Mouse (Mus musculus): ENCODE measurements at regions not wholly inside any gene's neighbourhood (a gene's known extent, or its start where the extent isn't known, plus 50 kb on each side); places are given as distances from the start of the nearest gene placed in this dataset.

DNA sequence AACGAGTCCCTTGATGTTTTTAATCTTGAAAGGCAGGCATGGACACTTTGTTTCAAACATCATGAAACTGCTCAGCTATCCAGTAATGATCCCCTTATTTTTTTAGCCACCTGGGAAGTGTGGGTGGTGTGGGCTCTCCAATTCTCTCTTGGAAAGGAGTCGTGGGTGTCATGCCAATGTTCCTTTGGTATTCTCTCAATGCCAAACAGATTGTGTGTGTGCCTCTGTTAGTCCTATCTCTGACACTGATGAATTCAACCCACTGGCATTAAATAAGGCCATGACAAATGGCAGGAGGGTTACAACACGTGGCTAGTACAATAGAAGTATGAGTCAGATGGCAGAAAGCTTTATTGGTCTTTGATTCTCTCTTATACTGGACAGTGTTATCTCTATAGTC, 74.0 kb upstream of the Naf1 start:
- H3K4me2 ChIP-seq = no peak overlapping the region
- no peak overlapping the region for H3K4me3 ChIP-seq (replicated peaks)
- no peaks in the 10 kb centered on the region for H3K9me3 ChIP-seq
- H3K4me1 ChIP-seq = no peaks in the 10 kb centered on the region
- 53% methylated on average over 3 of the region's 3 CpGs for WGBS
- no peak overlapping the region for H3K9ac ChIP-seq
- no peaks in the 10 kb centered on the region for H3K27me3 ChIP-seq (replicated peaks)
- H3K27ac ChIP-seq = no peak overlapping the region
- ATAC-seq (ENCODE audit: insufficient read depth, low FRiP score, low read depth) = no peak
- no peaks in the 10 kb centered on the region for H3K36me3 ChIP-seq
